Mouse (Mus musculus) C2C12 (cell line): ENCODE measurements around the gene Minar1.

Experiments used
- CEBPB ChIP-seq: IDR thresholded peaks from one replicate; pipeline ENCODE4 v1.6.1; 2011; ENCODE audit warnings: low read depth, mild to moderate bottlenecking, control low read depth, moderate library complexity
- CTCF ChIP-seq: IDR thresholded peaks from one replicate; pipeline ENCODE4 v1.5.1; 2011; ENCODE audit not compliant: control insufficient read depth, insufficient read depth, insufficient read length
- MAX ChIP-seq: IDR thresholded peaks from one replicate; pipeline ENCODE4 v1.6.1; 2011; ENCODE audit warnings: mild to moderate bottlenecking, control low read depth
- MYOD1 ChIP-seq: IDR thresholded peaks from one replicate; pipeline ENCODE4 v1.6.1; 2011; ENCODE audit warnings: low read depth; ENCODE audit not compliant: control insufficient read depth, insufficient read length
- MYOG ChIP-seq: IDR thresholded peaks from one replicate; pipeline ENCODE4 v1.6.1; 2011; ENCODE audit not compliant: control insufficient read depth, insufficient read length; ENCODE audit errors: extremely low read depth
- USF1 ChIP-seq: IDR thresholded peaks from one replicate; pipeline ENCODE4 v1.6.1; 2011; ENCODE audit warnings: low read depth, mild to moderate bottlenecking, control low read depth, moderate library complexity

DNA sequence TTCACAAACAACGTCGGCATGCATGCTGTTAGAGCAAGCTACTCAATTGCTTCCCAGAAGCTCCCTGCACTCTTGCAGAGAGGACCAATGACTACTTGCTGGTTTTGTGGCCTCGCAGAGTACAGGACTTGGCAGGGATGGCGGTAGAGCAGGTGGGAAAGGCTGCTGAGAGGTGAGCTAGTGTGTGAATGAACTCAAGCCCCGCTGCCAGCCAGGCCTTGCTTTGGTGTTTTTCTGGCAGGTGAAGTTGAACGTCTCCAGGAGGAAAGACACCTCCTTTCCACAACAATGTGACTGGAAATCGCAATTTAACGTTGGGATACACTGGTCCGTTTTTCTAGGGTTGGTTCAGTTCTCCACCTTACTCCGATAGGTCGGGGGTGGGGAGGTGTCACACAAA is 1.2 kb downstream of the Minar1 start:
- no peak for TF ChIP-seq CTCF
- no peak for TF ChIP-seq USF1
- TF ChIP-seq MYOD1, result no peak
- no peak for TF ChIP-seq CEBPB
- no peak for TF ChIP-seq MAX
- no peak for TF ChIP-seq MYOG
